Mouse (Mus musculus): ENCODE data around the gene Atg4b. TPM values are rescaled to one million over a fixed set of nuclear protein-coding genes. Genes with fewer than 3 reads are reported as not detected.
"Not testable (repeated sequence)": the region's sequence is repeated elsewhere in the genome, so short reads cannot be mapped to it uniquely, and the experiment has no call there.

The Atg4b gene
- polyA plus RNA-seq, 1 experiment from 2014 or later, result 87.6 TPM

GRCm38 (mm10) chr1:93825105-93825674 lies 73.9 kb downstream of the Atg4b start:
- peak overlapping the region; percentile 73 for H3K9ac ChIP-seq
- ATAC-seq, result peak; percentile 98
- H3K36me3 ChIP-seq, result peaks cover 16% of the 10 kb centered on the region
- H3K4me1 ChIP-seq, result peaks cover 35% of the 10 kb centered on the region
- WGBS (ENCODE audit: insufficient replicate concordance), result under 1% methylated on average over 30 of the region's 30 CpGs
- H3K27ac ChIP-seq, result peak overlapping the region; percentile 99
- H3K4me3 ChIP-seq, result peak overlapping the region; percentile 65
- no peaks in the 10 kb centered on the region for H3K27me3 ChIP-seq (replicated peaks)
- H3K9me3 ChIP-seq (replicated peaks), result no peaks in the 10 kb centered on the region
- H3K4me2 ChIP-seq, result peak overlapping the region; percentile 88

- Histone ChIP-seq H3K27ac (peak overlapping the region; percentile 99), H3K4me1 (peaks cover 35% of the 10 kb centered on the region), H3K36me3 (peaks cover 8% of the 10 kb centered on the region), H3K4me2 (peak overlapping the region; percentile 88), H3K27me3 (replicated peaks) (no peaks in the 10 kb centered on the region), H3K9me3 (replicated peaks) (no peaks in the 10 kb centered on the region), H3K9ac (peak overlapping the region; percentile 73), H3K4me3 (peak overlapping the region; percentile 65)
- WGBS (ENCODE audit: insufficient replicate concordance), result 42% methylated on average over 27 of the region's 27 CpGs
- 0 out of 2 replicates have a peak, but pooled peaks have one; percentile 19 for ATAC-seq
These were observed 74.7 kb downstream of the Atg4b start for GRCm38 (mm10) chr1:93825771-93826539.

- H3K9ac ChIP-seq, result peak overlapping the region; percentile 73
- H3K36me3 ChIP-seq, result peaks cover 3% of the 10 kb centered on the region
- H3K27me3 ChIP-seq (replicated peaks), result no peaks in the 10 kb centered on the region
- peak overlapping the region; percentile 65 for H3K4me3 ChIP-seq
- peak overlapping the region; percentile 88 for H3K4me2 ChIP-seq
- H3K27ac ChIP-seq, result peak overlapping the region; percentile 99
- 84% methylated on average over 9 of the region's 9 CpGs for WGBS (ENCODE audit: insufficient replicate concordance)
- H3K9me3 ChIP-seq (replicated peaks), result no peaks in the 10 kb centered on the region
- H3K4me1 ChIP-seq, result peaks cover 35% of the 10 kb centered on the region
- no peak for ATAC-seq
These were observed 75.2 kb downstream of the Atg4b start for GRCm38 (mm10) chr1:93826540-93826835.

GRCm38 (mm10) chr1:93832754-93833360 lies 81.6 kb downstream of the Atg4b start:
- H3K4me3 ChIP-seq; H3K27ac ChIP-seq; H3K27me3 ChIP-seq (replicated peaks); H3K4me1 ChIP-seq; H3K9me3 ChIP-seq (replicated peaks); H3K4me2 ChIP-seq; H3K9ac ChIP-seq: not testable (repeated sequence)
- ATAC-seq, result 0 out of 2 replicates have a peak, but pooled peaks have one; percentile 42
- WGBS (ENCODE audit: insufficient replicate concordance), result 67% methylated on average over 2 of the region's 4 CpGs
- peaks cover 25% of the 10 kb centered on the region for H3K36me3 ChIP-seq

- H3K9ac ChIP-seq, result no peak overlapping the region
- no peaks in the 10 kb centered on the region for H3K9me3 ChIP-seq (replicated peaks)
- H3K4me1 ChIP-seq, result no peaks in the 10 kb centered on the region
- ATAC-seq, result no peak
- H3K27me3 ChIP-seq (replicated peaks), result no peaks in the 10 kb centered on the region
- H3K36me3 ChIP-seq, result peaks cover 35% of the 10 kb centered on the region
- no peak overlapping the region for H3K4me2 ChIP-seq
- WGBS (ENCODE audit: insufficient replicate concordance), result 72% methylated on average over 7 of the region's 7 CpGs
- no peak overlapping the region for H3K4me3 ChIP-seq
- no peak overlapping the region for H3K27ac ChIP-seq
These were observed 83.4 kb downstream of the Atg4b start for GRCm38 (mm10) chr1:93834671-93835150.

- H3K27ac ChIP-seq, result no peak overlapping the region
These were observed 83.9 kb downstream of the Atg4b start for GRCm38 (mm10) chr1:93835211-93835610.

GRCm38 (mm10) chr1:93835876-93836531 lies 84.7 kb downstream of the Atg4b start:
- peaks cover 35% of the 10 kb centered on the region for H3K36me3 ChIP-seq
- no peaks in the 10 kb centered on the region for H3K27me3 ChIP-seq (replicated peaks)
- H3K4me3 ChIP-seq, result no peak overlapping the region
- no peaks in the 10 kb centered on the region for H3K4me1 ChIP-seq
- no peak overlapping the region for H3K27ac ChIP-seq
- H3K9me3 ChIP-seq (replicated peaks), result no peaks in the 10 kb centered on the region
- no peak overlapping the region for H3K9ac ChIP-seq
- no peak overlapping the region for H3K4me2 ChIP-seq
- ATAC-seq, result no peak
- WGBS (ENCODE audit: insufficient replicate concordance), result 80% methylated on average over 6 of the region's 6 CpGs

More at GRCm38 (mm10) chr1:93835211-93835610, 83.9 kb downstream of the Atg4b start:
- Histone ChIP-seq H3K4me1 (no peaks in the 10 kb centered on the region), H3K4me2 (no peak overlapping the region), H3K9ac (no peak overlapping the region), H3K9me3 (replicated peaks) (no peaks in the 10 kb centered on the region), H3K36me3 (peaks cover 35% of the 10 kb centered on the region), H3K4me3 (no peak overlapping the region), H3K27me3 (replicated peaks) (no peaks in the 10 kb centered on the region)
- no peak for ATAC-seq
- WGBS (ENCODE audit: insufficient replicate concordance), result 87% methylated on average over 4 of the region's 4 CpGs

GRCm38 (mm10) chr1:93836532-93836913 lies 85.2 kb downstream of the Atg4b start:
- 84% methylated on average over 2 of the region's 2 CpGs for WGBS (ENCODE audit: insufficient replicate concordance)
- Histone ChIP-seq H3K4me3 (no peak overlapping the region), H3K4me2 (no peak overlapping the region), H3K4me1 (no peaks in the 10 kb centered on the region), H3K9ac (no peak overlapping the region), H3K27ac (no peak overlapping the region), H3K27me3 (replicated peaks) (no peaks in the 10 kb centered on the region), H3K36me3 (peaks cover 35% of the 10 kb centered on the region), H3K9me3 (replicated peaks) (no peaks in the 10 kb centered on the region)
- ATAC-seq, result no peak

GRCm38 (mm10) chr1:93837335-93837734 lies 86.0 kb downstream of the Atg4b start:
- H3K27ac ChIP-seq, result no peak overlapping the region
- no peaks in the 10 kb centered on the region for H3K4me1 ChIP-seq
- H3K4me2 ChIP-seq, result no peak overlapping the region
- WGBS (ENCODE audit: insufficient replicate concordance), result 78% methylated on average over 8 of the region's 8 CpGs
- peaks cover 35% of the 10 kb centered on the region for H3K36me3 ChIP-seq
- no peak overlapping the region for H3K4me3 ChIP-seq
- H3K9me3 ChIP-seq (replicated peaks), result no peaks in the 10 kb centered on the region
- H3K27me3 ChIP-seq (replicated peaks), result no peaks in the 10 kb centered on the region
- no peak overlapping the region for H3K9ac ChIP-seq
- no peak for ATAC-seq

- not testable (repeated sequence) for H3K4me3 ChIP-seq; H3K27me3 ChIP-seq (replicated peaks); H3K4me1 ChIP-seq; H3K27ac ChIP-seq; H3K4me2 ChIP-seq; H3K9me3 ChIP-seq (replicated peaks); ATAC-seq; H3K9ac ChIP-seq
- H3K36me3 ChIP-seq, result peaks cover 35% of the 10 kb centered on the region
- WGBS (ENCODE audit: insufficient replicate concordance), result 81% methylated on average over 8 of the region's 8 CpGs
These were observed 87.3 kb downstream of the Atg4b start for GRCm38 (mm10) chr1:93838569-93838968.
